Mouse (Mus musculus): ENCODE results near the gene Gm609.
A peak's percentile ranks its signal among the peaks of the same experiment; 100 is the strongest.
"Not testable (repeated sequence)": the region's sequence is repeated elsewhere in the genome, so short reads cannot be mapped to it uniquely, and the experiment has no call there.

Gene Gm609

DNA sequence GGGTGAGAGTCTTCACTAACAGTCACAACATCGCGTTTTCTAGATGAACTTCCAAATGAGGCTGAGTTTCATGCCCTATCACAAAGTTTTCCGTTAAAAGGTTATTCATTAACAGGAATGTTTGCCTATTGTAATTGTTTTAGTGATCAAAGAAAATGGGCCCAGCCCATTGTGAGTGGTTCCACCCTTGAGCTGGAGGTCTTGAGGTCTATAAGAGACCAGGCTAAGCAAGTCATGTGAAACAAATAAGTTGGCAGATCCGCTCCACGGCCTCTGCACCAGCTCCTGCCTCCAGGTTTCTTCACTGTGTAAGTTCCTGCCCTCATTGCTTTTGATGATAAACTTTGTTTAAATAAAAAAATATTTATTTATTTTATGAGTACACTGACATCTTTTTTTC lies at the start of gene Gm609:
Gene Gm609 (minus strand): TSS at position 43 of the 400 bp plus-strand sequence.
- DNase-seq (ENCODE audit: low read depth), result no peak

DNA sequence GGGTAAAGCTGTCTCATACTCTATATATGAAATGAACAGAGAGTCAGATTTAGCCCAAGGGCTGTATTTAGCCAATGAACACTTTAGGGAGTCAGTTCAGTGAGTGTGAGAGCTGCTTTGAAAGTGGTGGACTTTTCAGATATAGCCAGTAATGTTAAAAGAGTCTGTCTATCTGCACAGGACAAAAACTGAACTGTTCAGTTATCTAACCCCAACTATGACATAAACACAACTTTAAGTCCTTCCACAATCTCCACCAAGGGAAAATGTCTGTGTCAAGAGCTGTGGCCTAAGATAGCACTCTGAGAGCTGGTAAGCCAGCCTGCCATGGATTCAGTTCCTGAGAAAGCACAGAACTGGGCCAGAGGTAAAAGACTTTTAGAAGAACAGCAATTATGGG lies 49.3 kb upstream of the Gm609 start:
- no peak for DNase-seq (ENCODE audit: low read depth)

DNA sequence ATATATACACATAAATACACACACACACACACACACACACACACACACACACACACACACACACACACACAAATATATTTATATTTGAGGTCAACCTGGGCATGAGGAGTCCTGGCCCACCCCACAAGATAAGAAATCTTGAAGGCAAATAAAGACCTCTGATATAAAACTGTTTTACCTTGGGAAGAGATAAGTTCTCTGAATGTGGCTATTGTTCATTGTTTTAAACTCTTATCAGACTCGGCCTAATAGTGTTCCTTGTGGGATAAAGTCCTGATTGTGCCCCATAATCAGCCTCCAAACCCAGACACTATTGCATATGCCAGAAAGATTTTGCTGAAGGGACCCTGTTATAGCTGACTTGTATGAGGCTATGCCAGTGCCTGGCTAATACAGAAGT lies 45.6 kb upstream of the Gm609 start:
- DNase-seq (ENCODE audit: low read depth), result not testable (repeated sequence)

DNA sequence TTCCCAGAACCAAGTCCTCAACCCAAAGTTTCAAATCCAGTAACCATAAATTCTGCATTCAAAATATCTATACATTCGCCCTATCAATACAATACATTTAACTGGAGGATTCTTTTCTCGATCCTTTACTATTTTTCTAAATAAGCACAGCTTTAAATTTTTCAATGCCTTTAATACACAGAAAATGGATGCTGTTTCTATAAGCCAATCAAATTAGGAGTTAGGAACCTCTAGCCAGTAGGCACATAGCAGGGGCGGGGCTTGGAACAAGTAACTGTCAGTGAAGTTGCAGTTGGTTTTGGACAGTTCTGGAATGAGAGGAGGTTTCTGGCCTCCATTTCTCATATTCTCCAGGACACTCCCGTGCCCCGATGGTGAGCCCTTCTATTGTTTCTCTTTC lies 42.2 kb upstream of the Gm609 start, which contains the start of gene Slc9c1:
Gene Slc9c1 (plus strand): TSS at position 301 of the 400 bp plus-strand sequence.
- DNase-seq (ENCODE audit: low read depth), result no peak

DNA sequence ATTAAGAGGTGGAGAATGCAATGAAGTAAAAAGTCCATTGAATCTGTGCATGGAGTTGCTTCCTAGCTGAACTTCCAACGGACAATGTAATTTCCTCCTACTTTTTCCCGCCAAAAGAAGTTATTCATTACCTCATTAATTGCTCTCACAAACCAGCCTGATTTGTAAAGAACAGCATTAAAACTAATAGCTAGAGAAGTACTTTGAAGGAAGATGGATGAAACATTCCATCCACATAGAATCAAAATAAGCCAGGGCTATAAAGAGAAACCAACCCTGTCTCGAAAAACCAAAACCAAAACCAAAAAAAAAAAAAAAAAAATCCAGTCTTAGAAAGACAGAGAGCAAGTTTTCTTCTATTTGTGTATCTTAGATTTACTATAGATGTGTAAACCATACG lies 39.2 kb upstream of the Gm609 start, which contains the start of gene Gm17783:
Gene Gm17783 (minus strand): TSS at position 101 of the 400 bp plus-strand sequence.
- DNase-seq (ENCODE audit: low read depth), result no peak

DNA sequence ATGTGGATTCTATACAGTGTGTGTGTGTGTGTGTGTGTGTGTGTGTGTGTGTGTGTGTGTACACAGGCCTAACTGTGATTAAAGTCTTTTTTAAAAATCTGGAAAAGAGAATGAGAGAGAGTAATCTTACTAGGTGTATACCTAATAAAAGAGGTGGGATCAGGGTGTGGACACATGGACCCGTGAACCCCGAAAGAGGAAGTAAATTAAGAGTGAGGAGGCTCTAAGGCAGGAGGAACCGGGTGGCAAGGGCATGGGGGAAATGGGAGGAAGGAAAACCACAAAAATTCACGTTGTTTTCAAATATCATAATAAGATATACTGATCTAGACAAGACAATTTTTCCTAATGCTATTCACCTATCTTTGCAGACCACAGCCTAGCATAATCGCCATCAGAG lies 32.8 kb upstream of the Gm609 start:
- no peak for DNase-seq (ENCODE audit: low read depth)

DNA sequence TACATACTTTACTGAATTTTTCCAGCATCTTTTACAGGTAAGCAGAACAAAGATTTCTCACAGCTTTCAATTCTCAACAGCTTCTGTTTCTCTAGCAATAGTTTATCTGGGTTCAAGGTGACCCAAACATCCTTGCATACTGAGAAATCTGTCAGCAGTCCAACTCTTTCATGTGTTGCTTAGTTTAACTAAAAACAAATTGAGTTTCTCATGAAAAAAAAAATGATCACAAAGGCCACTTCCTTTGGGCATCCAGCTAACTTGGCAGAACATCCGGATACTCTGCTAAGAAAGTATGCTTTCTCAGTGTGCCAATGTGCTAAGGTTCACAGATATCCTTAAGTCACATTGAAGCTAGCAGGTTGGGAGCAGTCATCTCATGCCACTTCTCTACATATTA lies 2.6 kb upstream of the Gm609 start:
- DNase-seq (ENCODE audit: low read depth), result no peak

DNA sequence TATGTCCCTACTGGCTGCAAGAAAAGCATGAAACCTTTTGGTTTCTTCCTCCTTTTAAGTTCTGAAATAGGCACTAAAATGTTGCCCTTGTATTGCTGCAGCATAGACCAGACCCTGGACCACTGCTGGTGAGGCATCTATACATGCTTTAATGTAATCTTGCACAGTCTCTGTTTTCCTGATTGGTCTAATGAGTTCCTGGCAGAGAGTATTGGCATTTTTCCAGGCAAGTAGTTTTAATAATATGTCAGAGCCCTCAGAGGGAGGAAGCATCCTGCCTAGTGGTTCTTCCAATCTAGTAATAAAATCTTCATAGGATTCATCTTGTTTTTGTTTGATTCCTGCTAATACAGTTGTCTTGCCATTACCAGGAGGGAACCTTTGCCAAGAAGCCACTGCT lies 15.8 kb downstream of the Gm609 start:
- no peak for DNase-seq (ENCODE audit: low read depth)

DNA sequence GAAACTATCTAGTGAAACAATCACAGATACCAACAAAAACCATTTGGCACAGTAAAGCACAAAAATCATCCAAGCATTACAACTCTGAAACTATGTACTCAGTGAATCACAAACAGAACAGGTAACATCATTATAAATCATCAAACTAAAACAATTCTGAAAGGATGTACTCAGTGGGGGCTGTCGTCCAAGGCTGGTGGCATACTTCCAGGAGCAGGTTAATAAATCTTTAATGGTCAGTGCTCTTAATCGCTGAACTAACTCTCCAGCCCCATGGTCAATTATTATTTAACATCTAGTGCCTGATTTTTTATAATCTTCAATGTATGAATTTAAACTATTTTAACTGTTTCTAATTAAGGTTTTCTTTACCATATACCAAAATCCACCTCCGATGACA lies 20.9 kb downstream of the Gm609 start:
- not testable (repeated sequence) for DNase-seq (ENCODE audit: low read depth)

DNA sequence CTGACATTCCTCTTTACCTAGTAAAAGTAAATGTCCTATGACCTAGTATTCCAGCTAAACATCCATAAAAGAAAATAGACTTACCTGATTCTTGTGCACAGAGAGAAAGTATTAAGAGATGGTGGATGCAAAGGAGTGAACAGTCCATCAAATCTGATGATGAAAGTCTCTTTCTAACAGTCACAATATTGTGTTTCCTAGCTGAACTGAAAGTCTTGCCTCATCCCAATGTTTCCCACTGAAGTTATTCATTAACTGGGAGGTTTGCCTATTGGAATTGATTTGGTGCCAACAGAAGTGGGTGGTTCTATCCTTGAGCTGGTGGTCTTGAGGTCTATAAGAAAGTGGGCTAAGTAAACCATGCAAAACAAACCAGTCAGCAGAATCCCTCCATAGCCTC lies 38.0 kb downstream of the Gm609 start:
- no peak for DNase-seq (ENCODE audit: low read depth)

DNA sequence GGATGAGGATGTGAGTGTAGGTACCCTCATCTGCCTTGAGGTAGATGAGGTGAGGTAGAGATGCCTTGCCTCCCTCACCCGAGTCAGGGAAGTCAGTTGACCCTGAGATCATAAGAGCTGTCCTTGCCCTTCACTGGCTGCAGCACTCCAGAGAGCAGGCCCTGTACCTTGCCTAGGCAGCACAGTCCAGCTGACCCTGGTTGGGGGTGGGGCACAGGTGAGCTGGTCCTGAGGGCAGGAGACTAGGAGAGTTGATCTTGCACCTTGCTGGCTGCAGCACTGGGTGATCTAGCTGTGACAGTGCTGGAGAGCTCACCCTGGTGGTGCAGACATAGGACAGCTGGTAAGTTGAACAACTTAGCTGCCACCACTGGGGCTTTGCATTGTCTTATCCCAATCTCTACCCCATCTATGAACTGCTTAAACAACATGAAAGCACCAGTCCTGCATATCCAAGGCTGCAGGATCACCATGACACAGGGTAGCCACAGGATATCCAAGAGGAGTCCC lies 55.5 kb downstream of the Gm609 start:
- no peak for DNase-seq (ENCODE audit: low read depth)

DNA sequence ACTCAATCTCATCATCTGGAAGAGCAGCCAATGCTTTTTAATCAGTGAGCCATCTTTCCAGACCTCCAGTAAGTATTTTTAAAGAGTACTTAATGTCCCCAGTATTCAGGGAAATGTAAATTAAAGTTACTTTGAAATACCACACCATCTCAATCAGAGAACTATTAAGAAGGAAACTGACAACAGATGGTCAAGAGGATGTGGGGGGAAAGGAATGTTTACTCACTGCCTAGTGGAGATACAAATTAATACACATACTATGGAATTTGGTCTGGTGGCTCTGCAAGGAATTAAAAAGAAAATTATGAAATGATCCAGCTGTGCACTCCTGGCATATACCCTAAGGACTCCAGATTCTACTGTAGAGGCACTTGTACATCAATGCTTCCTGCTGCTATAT lies 57.2 kb downstream of the Gm609 start:
- DNase-seq (ENCODE audit: low read depth), result no peak

DNA sequence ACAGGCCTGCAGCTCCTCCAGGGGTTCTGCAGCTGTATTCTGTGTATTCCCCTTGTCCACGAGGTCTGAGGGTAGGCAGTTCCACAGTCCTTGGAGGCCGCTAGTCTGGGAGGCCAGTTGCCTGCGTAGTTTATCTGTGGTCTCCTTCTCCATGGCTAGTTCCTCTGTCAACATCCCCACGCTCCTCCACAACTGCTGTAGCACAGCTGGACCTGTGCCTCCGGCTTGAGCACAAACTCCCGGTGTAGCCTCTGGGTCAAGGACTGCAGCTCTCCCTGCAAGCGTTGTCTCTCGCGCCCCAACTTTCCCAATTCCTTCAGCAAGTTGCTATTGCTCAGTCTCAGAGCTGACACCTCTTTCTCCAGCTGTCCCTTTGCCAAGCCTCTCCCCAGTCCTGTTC lies 65.1 kb downstream of the Gm609 start:
- no peak for DNase-seq (ENCODE audit: low read depth)

DNA sequence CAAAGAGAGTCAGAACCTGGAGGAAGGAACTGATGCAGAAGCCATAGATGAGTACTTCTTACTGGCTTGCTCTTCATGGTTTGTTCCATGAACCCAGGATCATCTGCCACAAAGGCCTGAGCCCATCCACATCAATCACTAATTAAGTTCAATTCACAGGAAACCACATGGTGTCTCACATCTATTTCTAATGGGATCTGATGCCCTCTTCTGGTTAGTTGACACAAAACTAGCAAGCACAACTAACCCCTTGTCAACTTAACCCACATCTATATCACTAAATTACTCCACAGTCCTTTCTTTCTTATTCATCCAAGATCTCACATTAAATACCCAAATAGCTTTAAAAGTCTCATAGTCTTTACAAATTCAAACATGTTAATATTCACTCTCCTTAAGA lies 79.3 kb downstream of the Gm609 start:
- peak; percentile 57 for DNase-seq (ENCODE audit: low read depth)

DNA sequence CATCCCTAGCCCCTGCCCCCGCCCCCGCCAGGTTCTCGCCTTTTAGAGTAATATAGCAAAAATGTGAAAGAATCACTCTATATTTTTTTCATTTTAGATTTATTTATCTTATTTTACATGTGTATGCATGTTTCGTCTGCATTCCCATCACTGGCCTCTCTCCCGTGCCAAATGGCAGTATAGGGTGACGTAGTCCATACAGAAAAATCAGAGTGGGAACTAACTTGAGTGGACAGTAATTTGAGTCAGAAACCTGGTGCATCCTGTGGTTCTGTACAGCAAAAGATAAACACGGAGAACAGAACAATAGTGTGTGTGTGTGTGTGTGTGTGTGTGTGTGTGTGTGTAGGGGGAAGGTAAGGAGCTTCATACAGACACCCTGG lies 83.7 kb downstream of the Gm609 start:
- DNase-seq (ENCODE audit: low read depth), result not testable (repeated sequence)

DNA sequence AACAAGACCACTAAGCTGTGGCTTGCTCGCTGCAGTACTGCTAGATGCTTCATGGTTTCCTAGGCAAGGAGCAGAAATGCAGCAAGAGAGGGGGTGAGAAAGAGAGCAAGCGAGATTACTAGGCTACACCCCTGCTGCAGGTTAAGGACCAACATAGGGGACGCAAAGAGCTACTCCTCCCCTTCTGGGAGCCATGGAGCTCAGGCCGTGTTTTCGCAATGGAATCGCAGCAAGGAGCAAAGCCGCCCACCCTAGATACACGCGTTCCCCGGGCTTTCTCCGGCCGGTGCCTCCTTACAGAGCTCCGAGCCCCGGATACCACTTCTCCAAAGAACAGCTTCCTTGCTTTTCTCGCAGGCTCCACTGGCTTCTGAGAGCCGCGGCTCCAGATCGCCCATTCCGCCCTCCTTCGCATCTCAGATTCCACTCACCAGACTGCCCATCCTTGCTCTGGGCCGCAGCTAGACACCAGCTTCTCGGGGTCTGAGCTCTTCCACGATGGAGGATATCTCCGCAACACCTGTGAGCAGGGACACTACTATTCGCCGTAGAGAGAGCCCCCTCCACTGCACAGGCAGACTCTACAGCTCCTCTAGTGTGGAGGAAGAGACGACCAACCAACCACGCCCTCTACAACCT lies 84.2 kb downstream of the Gm609 start, which contains the start of gene Cd200:
Gene Cd200 (minus strand): TSS at position 629 of the 639 bp plus-strand sequence.
- no peak for DNase-seq (ENCODE audit: low read depth)

DNA sequence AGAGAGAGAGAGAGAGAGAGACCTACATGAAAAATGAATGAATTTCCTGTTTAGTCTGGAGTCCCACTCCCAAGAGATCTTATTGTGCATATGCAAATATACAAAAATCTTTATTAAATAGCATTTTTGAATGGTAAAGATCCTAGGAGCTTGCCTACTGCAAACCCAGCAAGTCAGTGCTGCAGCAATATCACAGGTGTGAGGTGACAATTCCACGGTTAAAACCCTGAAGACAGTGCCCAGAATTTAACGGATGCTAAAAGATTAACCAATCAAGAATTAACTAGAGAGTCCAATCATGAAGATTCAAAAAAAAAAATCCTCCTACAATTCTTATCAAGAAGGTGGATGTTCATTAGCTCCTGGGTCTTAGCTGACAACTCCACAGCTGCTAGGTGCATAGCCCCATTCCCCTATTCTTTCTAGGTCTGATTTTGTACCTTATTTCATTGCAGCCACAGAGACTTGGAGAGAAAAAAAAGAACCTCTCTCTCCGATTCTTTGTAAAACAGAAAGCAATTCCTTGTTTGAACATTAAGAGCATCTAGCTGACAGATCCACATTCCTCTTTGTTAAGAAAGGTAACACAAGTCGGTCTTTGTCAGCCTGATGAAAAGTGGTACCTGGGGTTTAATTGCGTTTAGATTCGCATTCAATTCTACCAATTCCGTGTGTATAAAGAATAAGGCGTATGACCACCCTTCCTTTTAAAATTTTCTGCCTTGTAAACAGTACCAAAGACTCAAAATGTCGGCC lies 84.9 kb downstream of the Gm609 start:
- no peak for DNase-seq (ENCODE audit: low read depth)

DNA sequence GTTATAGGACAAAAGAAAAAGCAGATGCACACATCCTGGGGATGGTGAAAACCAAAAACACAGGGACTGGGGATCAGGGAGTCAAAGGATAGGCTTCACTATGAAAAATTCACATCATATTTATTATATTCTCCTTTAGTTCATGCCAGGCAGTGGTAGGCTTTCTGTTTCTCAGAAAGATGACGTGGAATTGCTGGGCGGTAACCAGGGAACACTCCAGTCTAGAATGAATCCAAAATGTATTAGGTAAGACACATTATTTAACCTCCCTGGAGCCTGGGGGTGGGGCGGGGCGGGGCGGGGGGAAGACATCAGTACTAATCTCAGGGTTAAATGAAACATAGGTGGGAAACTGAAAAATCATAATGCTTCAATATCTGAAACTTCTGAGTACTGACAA lies 85.7 kb downstream of the Gm609 start:
- no peak for DNase-seq (ENCODE audit: low read depth)

DNA sequence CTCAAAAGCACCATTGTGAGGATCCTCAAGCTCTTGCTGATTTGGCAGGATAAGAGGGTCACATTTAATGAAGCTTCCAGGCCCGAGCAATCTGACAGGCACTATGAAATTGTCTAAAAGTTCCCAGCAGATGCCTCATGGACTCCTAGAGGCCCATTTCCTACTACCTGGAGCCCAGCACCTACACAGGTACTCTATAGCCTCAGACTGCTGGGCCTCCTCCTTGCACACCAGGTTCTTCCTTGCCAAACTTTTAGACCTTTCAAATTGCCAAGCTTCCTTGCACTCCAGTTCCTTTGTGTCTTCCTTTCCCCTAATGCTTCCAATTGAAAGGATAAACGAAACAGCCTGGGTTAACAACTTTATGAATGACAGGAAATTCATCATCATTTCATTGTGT lies 89.8 kb downstream of the Gm609 start:
- DNase-seq (ENCODE audit: low read depth), result no peak

DNA sequence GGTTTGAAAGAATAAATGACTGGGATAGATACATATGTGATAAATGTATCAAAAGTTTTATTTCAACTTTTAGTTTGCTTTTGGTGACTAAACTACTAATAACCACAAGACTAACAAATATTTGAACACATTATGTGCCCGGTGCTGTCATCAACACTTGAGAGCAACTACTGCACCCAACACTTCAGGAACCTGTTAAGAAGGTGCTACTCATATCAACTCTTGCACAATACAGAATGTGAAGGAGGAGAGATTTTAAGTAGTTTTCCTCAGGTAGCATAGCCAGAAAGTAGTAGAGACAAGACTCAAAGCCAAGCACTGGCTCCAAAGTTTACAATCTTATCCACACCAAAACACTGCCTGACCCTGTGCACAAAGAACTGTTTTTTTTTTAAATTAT lies 90.7 kb downstream of the Gm609 start:
- DNase-seq (ENCODE audit: low read depth), result no peak

DNA sequence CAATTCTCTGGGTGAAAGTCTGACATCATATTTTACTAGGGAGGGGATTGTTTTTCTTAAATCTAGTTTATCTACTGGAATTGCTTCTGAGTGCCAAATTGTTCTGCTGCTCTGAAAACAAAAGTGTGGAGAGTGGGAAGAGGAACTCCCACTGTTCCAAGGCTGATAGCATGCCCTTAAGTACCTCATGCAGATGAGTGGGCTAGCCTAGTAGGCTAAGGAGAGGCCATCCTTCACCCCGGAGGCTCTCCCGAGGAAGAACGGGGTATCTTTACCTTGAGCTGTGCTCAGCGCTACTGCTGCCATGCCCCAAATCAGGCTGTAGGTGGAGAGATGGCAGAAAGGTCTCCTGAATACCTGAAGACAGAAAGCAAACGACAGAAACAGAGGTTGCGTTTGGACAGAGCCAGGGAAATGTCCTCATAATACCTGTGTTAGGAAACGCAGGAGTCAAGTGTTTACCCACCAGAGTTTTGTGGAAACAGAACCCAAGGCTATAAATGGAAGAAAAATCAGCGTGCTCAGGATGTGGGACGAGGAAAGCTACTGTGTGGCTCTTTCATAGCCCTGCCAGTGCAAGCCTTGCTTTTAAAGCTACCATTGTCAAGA lies 92.7 kb downstream of the Gm609 start:
- DNase-seq (ENCODE audit: low read depth), result no peak

DNA sequence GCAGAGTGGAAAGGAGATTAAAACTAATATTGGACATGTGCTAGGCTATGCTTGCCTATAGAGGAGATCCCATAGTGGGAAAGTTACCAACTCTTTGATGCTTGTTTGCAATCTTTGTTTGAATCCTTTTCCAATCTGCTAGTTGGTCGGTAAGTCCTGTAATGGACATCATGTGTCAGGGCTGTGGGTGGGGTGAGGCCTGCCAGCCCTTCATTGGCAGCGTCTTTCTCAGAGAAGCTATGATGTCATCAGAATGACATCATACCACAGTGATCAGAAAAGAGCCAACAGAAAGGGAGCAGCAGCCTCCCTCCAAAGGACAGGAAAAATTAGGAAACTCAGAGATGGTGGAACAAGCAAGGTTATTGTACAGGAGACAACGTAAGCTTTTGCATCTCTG lies 93.4 kb downstream of the Gm609 start:
- no peak for DNase-seq (ENCODE audit: low read depth)

DNA sequence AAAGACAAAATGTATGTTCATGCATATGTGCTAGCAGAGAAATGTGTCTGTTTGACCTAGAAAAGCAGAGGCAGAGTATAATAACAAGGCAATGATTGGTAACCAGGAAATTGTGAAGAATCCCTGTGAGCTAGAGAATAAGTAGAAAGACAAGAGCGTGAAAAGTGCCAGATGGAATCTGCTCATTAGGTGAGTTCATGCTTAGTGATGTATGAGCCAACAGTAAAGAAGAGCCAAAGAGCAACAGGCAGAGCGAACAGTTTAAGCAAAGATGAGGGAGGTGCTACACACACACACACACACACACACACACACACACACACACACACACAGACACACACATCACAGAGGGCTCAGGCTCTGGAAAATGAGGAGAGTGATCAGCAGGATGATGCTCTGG lies 95.3 kb downstream of the Gm609 start:
- DNase-seq (ENCODE audit: low read depth), result no peak
